Comparison of ENCODE assay signal across 18 mouse cellular contexts in the genomic region with DNA sequence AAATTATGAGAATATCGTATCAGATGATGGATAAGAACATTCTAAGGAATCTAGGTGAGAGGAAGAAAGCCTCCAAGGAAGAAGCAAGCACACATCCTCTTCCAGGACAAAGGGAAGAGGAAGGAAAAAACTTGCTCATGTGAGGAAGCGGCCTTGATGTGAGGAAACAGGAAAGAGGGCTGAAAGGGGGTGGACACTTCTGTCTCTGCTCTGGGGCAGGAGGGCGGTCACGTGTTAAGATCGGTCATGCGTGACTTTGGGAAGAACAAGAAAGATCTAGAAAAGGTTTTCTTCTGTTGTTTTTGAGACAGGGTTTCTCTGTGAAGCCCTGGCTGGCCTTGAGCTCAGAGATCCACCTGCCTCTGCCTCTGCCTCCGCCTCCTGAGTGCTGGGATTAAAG. TPM values are rescaled to one million over a fixed set of nuclear protein-coding genes. Genes with fewer than 3 reads are reported as not detected.
DNase-seq lines count a peak whose midpoint lies in the region; ATAC-seq and TF ChIP-seq lines count a peak whose summit lies in the region.
"Had no signal": no experiment of that assay in that cellular context is flagged by ENCODE, and none has a peak within 500 bp of the region (broad histone marks: within the 10 kb centered on the region; RNA-seq: fewer than 3 reads in every experiment).

No protein-coding gene starts in this region.

- H3K9ac ChIP-seq in liver, postnatal 0 days (replicated peaks) = no peak overlapping the region
- H3K9ac ChIP-seq in midbrain, embryonic 11.5 days (ENCODE audit: low read length) = no peak overlapping the region
- H3K9ac ChIP-seq: embryonic facial prominence, embryonic 15.5 days; heart, embryonic 13.5 days had no signal

- H3K4me3 ChIP-seq in liver, postnatal 0 days (ENCODE audit: low read depth, low read length) = no peak overlapping the region
- no peak overlapping the region for H3K4me3 ChIP-seq in midbrain, embryonic 11.5 days (ENCODE audit: low read depth, low read length)
- H3K4me3 ChIP-seq: embryonic facial prominence, embryonic 15.5 days; heart, embryonic 13.5 days; limb, embryonic 10.5 days had no signal

- H3K9me3 ChIP-seq in liver, postnatal 0 days (ENCODE audit: low read length) = no peaks in the 10 kb centered on the region
- no peaks in the 10 kb centered on the region for H3K9me3 ChIP-seq in midbrain, embryonic 11.5 days (ENCODE audit: control insufficient read depth, low read length)
- H3K9me3 ChIP-seq: embryonic facial prominence, embryonic 15.5 days; heart, embryonic 13.5 days; limb, embryonic 10.5 days had no signal

- H3K27me3 ChIP-seq in liver, postnatal 0 days (ENCODE audit: insufficient read depth, low read length) = no peaks in the 10 kb centered on the region
- no peaks in the 10 kb centered on the region for H3K27me3 ChIP-seq in midbrain, embryonic 11.5 days (ENCODE audit: control insufficient read depth, insufficient read depth, low read length)
- H3K27me3 ChIP-seq: embryonic facial prominence, embryonic 15.5 days; heart, embryonic 13.5 days; Patski had no signal

- H3K27ac ChIP-seq in liver, postnatal 0 days (ENCODE audit: low read depth) = peak overlapping the region; percentile 76
- H3K27ac ChIP-seq in midbrain, embryonic 11.5 days (ENCODE audit: low read depth, low read length) = no peak overlapping the region
- H3K27ac ChIP-seq: embryonic facial prominence, embryonic 15.5 days; heart, embryonic 13.5 days; limb, embryonic 10.5 days had no signal

- DNase-seq in kidney, adult 11 months = peak; percentile 45
- no peak for DNase-seq in kidney, adult 18-20 months
- peak; percentile 52 for DNase-seq in R1 (ENCODE audit: low read depth, low spot score)
- peak; percentile 44 for DNase-seq in liver, postnatal 0 days
- DNase-seq in cerebellum, postnatal 10 days = no peak
- DNase-seq in adrenal gland, postnatal 10 days = no peak
- no peak for DNase-seq in midbrain, embryonic 11.5 days (ENCODE audit: low spot score, missing footprints)
- DNase-seq: adrenal gland, adult 8-10 months; gastrocnemius, postnatal 14 days; lung, postnatal 10 days; right cerebral cortex, postnatal 14 days had no signal

- no peaks in the 10 kb centered on the region; the same call in 1 of the 2 replicates for H3K36me3 ChIP-seq in liver, postnatal 0 days (replicated peaks; ENCODE audit: insufficient read depth, low read length)
- H3K36me3 ChIP-seq in midbrain, embryonic 11.5 days (ENCODE audit: control insufficient read depth, insufficient read depth, low read length) = no peaks in the 10 kb centered on the region
- H3K36me3 ChIP-seq: embryonic facial prominence, embryonic 15.5 days; heart, embryonic 13.5 days had no signal

- TF ChIP-seq EP300 in liver, postnatal 0 days (IDR thresholded peaks at IDR 0.05; ENCODE audit: low read depth) = no peak

- 68% methylated on average over 7 of the region's 7 CpGs for WGBS in liver, postnatal 0 days (ENCODE audit: insufficient replicate concordance)
- WGBS in midbrain, embryonic 11.5 days = 85% methylated on average over 7 of the region's 7 CpGs

- ATAC-seq in granulocyte monocyte progenitor cell, adult 5-6 weeks (replicated peaks; ENCODE audit: poor library complexity, severe bottlenecking) = peak; percentile 68
- peak; percentile 30 for ATAC-seq in liver, postnatal 0 days
- ATAC-seq in midbrain, embryonic 11.5 days (ENCODE audit: low FRiP score) = no peak
- ATAC-seq: forebrain, embryonic 16.5 days; midbrain, embryonic 16.5 days; Patski had no signal

- H3K4me1 ChIP-seq in liver, postnatal 0 days (ENCODE audit: insufficient read depth) = peaks cover 29% of the 10 kb centered on the region
- no peaks in the 10 kb centered on the region for H3K4me1 ChIP-seq in midbrain, embryonic 11.5 days (ENCODE audit: control insufficient read depth, insufficient read depth, low read length)

- H3K4me2 ChIP-seq in liver, postnatal 0 days (ENCODE audit: low read depth, low read length) = 0 out of 2 replicates have a peak overlapping the region, but pooled peaks have one; percentile 9
- no peak overlapping the region for H3K4me2 ChIP-seq in midbrain, embryonic 11.5 days
- H3K4me2 ChIP-seq: embryonic facial prominence, embryonic 15.5 days; heart, embryonic 13.5 days had no signal

- TF ChIP-seq CTCF in liver, postnatal 0 days (IDR thresholded peaks at IDR 0.05; ENCODE audit: low read depth) = no peak

RNA-seq across cellular contexts. Expression of a gene that starts 52.7 kb away (rescaled TPM):
- total RNA-seq in granulocyte monocyte progenitor cell, adult 5-6 weeks (2014; fragmentation: Nextera tagmentation) = 82.9 and 89.7 TPM in 2 replicates
- 57.8 and 69.4 TPM in 2 replicates for total RNA-seq in granulocyte monocyte progenitor cell, adult 5-6 weeks (2017)
- polyA plus RNA-seq in liver, postnatal 0 days (2015; fragmentation: Nextera tagmentation; extraction: Ambion mirVana) = 15.0 and 15.7 TPM in 2 replicates
- 10 to 100 TPM; 47.1 to 64.6 TPM for total RNA-seq in adrenal gland, postnatal 10 days (2021)
- polyA plus RNA-seq in midbrain, embryonic 11.5 days (2014; fragmentation: Nextera tagmentation; extraction: Ambion mirVana) = 46.9 and 49.0 TPM in 2 replicates

RNA-seq across cellular contexts. Expression of a gene that starts 53.5 kb away (rescaled TPM):
- total RNA-seq in granulocyte monocyte progenitor cell, adult 5-6 weeks (2014; fragmentation: Nextera tagmentation) = 21.6 and 22.3 TPM in 2 replicates
- total RNA-seq in granulocyte monocyte progenitor cell, adult 5-6 weeks (2017) = 11.8 and 13.4 TPM in 2 replicates
- 18.5 and 19.6 TPM in 2 replicates for polyA plus RNA-seq in liver, postnatal 0 days (2015; fragmentation: Nextera tagmentation; extraction: Ambion mirVana)
- total RNA-seq in adrenal gland, postnatal 10 days (2021) = 10 to 100 TPM; 45.8 to 46.9 TPM
- polyA plus RNA-seq in midbrain, embryonic 11.5 days (2014; fragmentation: Nextera tagmentation; extraction: Ambion mirVana) = 37.5 and 38.9 TPM in 2 replicates

Comparison
In these comparisons a context has a peak if more than half of its experiments do, and no peak if none do; other contexts are left out.
1. DNase-seq: peak in kidney, adult 11 months (single experiment), R1 (single experiment) and liver, postnatal 0 days (single experiment); none in kidney, adult 18-20 months (single experiment), cerebellum, postnatal 10 days (0 of 2), adrenal gland, postnatal 10 days (single experiment) and midbrain, embryonic 11.5 days (single experiment).